Mouse (Mus musculus) embryo, embryonic 9.5 days (tissue): ENCODE measurements around the gene Slc4a5.
A peak's percentile ranks its signal among the peaks of the same experiment; 100 is the strongest.

Experiments used
- DNase-seq: peaks from one replicate; pipeline ENCODE4 v3.0.0-alpha.2; 2017; ENCODE audit errors: extremely low spot score

Gene Slc4a5

GRCm38 (mm10) chr6:83231486-83231885, 11.9 kb downstream of the Slc4a5 start:
- DNase-seq = no peak

- DNase-seq = no peak
Observed at GRCm38 (mm10) chr6:83233306-83233705, 13.7 kb downstream of the Slc4a5 start.

- DNase-seq = peak; percentile 45
Observed at GRCm38 (mm10) chr6:83234280-83234741, 14.7 kb downstream of the Slc4a5 start.

- DNase-seq = peak; percentile 24
Observed at GRCm38 (mm10) chr6:83237123-83237522, 17.5 kb downstream of the Slc4a5 start.

- DNase-seq = no peak
Observed at GRCm38 (mm10) chr6:83244422-83245061, 24.9 kb downstream of the Slc4a5 start.

- DNase-seq = no peak
Observed at GRCm38 (mm10) chr6:83245134-83245533, 25.5 kb downstream of the Slc4a5 start.

GRCm38 (mm10) chr6:83245997-83246396, 26.4 kb downstream of the Slc4a5 start:
- DNase-seq = no peak

- DNase-seq = no peak
Observed at GRCm38 (mm10) chr6:83246750-83247149, 27.1 kb downstream of the Slc4a5 start.

- no peak for DNase-seq
Observed at GRCm38 (mm10) chr6:83247153-83247552, 27.5 kb downstream of the Slc4a5 start.

GRCm38 (mm10) chr6:83254242-83254641, 34.6 kb downstream of the Slc4a5 start:
- no peak for DNase-seq

GRCm38 (mm10) chr6:83264516-83264915, 44.9 kb downstream of the Slc4a5 start:
- no peak for DNase-seq

GRCm38 (mm10) chr6:83265253-83265652, 45.6 kb downstream of the Slc4a5 start:
- peak; percentile 18 for DNase-seq

- DNase-seq = no peak
Observed at GRCm38 (mm10) chr6:83265653-83266052, 46.0 kb downstream of the Slc4a5 start.

GRCm38 (mm10) chr6:83267616-83268015, 48.0 kb downstream of the Slc4a5 start:
- DNase-seq = no peak

- DNase-seq = peak; percentile 73
Observed at GRCm38 (mm10) chr6:83268144-83269010, 48.7 kb downstream of the Slc4a5 start.

- DNase-seq = no peak
Observed at GRCm38 (mm10) chr6:83273733-83274132, 54.1 kb downstream of the Slc4a5 start.

GRCm38 (mm10) chr6:83277151-83277550, 57.5 kb downstream of the Slc4a5 start:
- DNase-seq = no peak

- DNase-seq = peak; percentile 20
Observed at GRCm38 (mm10) chr6:83278881-83279280, 59.3 kb downstream of the Slc4a5 start.

GRCm38 (mm10) chr6:83280256-83280955, 60.8 kb downstream of the Slc4a5 start:
- no peak for DNase-seq

GRCm38 (mm10) chr6:83300447-83301229, 81.0 kb downstream of the Slc4a5 start:
- no peak for DNase-seq

GRCm38 (mm10) chr6:83301294-83301693, 81.7 kb downstream of the Slc4a5 start:
- DNase-seq = no peak

- no peak for DNase-seq
Observed at GRCm38 (mm10) chr6:83302264-83302663, 82.6 kb downstream of the Slc4a5 start.
